Mouse (Mus musculus) stomach, embryonic 15.5 days (tissue): ENCODE data around the gene Add1. TPM values are rescaled to one million over a fixed set of nuclear protein-coding genes. Genes with fewer than 3 reads are reported as not detected.
A peak's percentile ranks its signal among the peaks of the same experiment; 100 is the strongest.

Source experiments
- ATAC-seq: fragments of 200-750 bp; cut with Nextera tagmentation; 2 replicates; pipeline ENCODE4 v1.8.0; 2017; ENCODE audit warnings: low read depth, moderate number of reproducible peaks, moderate TSS enrichment; ENCODE audit not compliant: insufficient read depth, low FRiP score
- H3K27ac ChIP-seq: fragments of 300-500 bp; sonication (generic); 2 replicates; pipeline ENCODE4 v1.5.1; 2015; ENCODE audit warnings: mild to moderate bottlenecking, inconsistent platforms
- H3K27me3 ChIP-seq: fragments of 300-500 bp; sonication (generic); replicated peaks from 2 replicates; pipeline ENCODE4 v1.6.1; 2015; ENCODE audit warnings: inconsistent platforms
- H3K36me3 ChIP-seq: fragments of 300-500 bp; sonication (generic); 2 replicates; pipeline ENCODE4 v1.6.1; 2015; ENCODE audit warnings: inconsistent platforms
- H3K4me1 ChIP-seq: fragments of 300-500 bp; sonication (generic); 2 replicates; pipeline ENCODE4 v1.6.1; 2015; ENCODE audit warnings: inconsistent platforms
- H3K4me2 ChIP-seq: fragments of 300-500 bp; sonication (generic); 2 replicates; pipeline ENCODE4 v1.6.1; 2015; ENCODE audit warnings: mild to moderate bottlenecking, inconsistent platforms
- H3K4me3 ChIP-seq: fragments of 300-500 bp; sonication (generic); replicated peaks from 2 replicates; pipeline ENCODE4 v1.5.1; 2015; ENCODE audit warnings: inconsistent platforms
- H3K9ac ChIP-seq: fragments of 300-500 bp; sonication (generic); 2 replicates; pipeline ENCODE4 v1.6.1; 2015; ENCODE audit warnings: inconsistent platforms
- H3K9me3 ChIP-seq: fragments of 300-500 bp; sonication (generic); 2 replicates; pipeline ENCODE4 v1.6.1; 2016; ENCODE audit warnings: inconsistent platforms
- WGBS: fragments of 180-500 bp; shearing (Covaris S2); methylation state at CpG from one replicate; pipeline ENCODE4 v1.1.7; 2015; 5-methylcytosine and 5-hydroxymethylcytosine counted together
- polyA plus RNA-seq: library from polyadenylated mRNA; unstranded; fragments of >200 nt; fragmentation: Nextera tagmentation; extraction: Ambion mirVana; gene quantifications from 2 replicates; pipeline ENCODE4 v1.2.1, GENCODE M21; 2015

Add1 gene
- polyA plus RNA-seq, 1 experiment from 2014 or later: 168 TPM

- H3K27ac ChIP-seq: no peak overlapping the region
- no peak overlapping the region for H3K4me3 ChIP-seq
These were observed 38.5 kb upstream of the Add1 start for GRCm38 (mm10) chr5:34534776-34535581.

GRCm38 (mm10) chr5:34535831-34536230 is 37.6 kb upstream of the Add1 start:
- H3K9ac ChIP-seq: no peak overlapping the region
- no peak overlapping the region for H3K4me2 ChIP-seq
- no peak overlapping the region for H3K27ac ChIP-seq
- no peaks in the 10 kb centered on the region for H3K9me3 ChIP-seq
- no peak overlapping the region for H3K4me3 ChIP-seq
- ATAC-seq: no peak
- no peaks in the 10 kb centered on the region for H3K27me3 ChIP-seq
- H3K36me3 ChIP-seq: no peaks in the 10 kb centered on the region
- 0 out of 2 replicates have a peak, but pooled peaks cover 3% of the 10 kb centered on the region for H3K4me1 ChIP-seq
- 83% methylated on average over 7 of the region's 7 CpGs for WGBS

More at GRCm38 (mm10) chr5:34534776-34535581, 38.5 kb upstream of the Add1 start:
- Histone ChIP-seq H3K4me1 (0 out of 2 replicates have a peak, but pooled peaks cover 7% of the 10 kb centered on the region), H3K9ac (no peak overlapping the region), H3K9me3 (no peaks in the 10 kb centered on the region), H3K4me2 (no peak overlapping the region), H3K27me3 (no peaks in the 10 kb centered on the region), H3K36me3 (no peaks in the 10 kb centered on the region)
- 69% methylated on average over 5 of the region's 5 CpGs for WGBS
- ATAC-seq: no peak

GRCm38 (mm10) chr5:34538079-34538478 is 35.4 kb upstream of the Add1 start:
- no peaks in the 10 kb centered on the region for H3K4me1 ChIP-seq
- H3K27ac ChIP-seq: no peak overlapping the region
- H3K27me3 ChIP-seq: no peaks in the 10 kb centered on the region
- 74% methylated on average over 7 of the region's 7 CpGs for WGBS
- no peaks in the 10 kb centered on the region for H3K9me3 ChIP-seq
- H3K9ac ChIP-seq: no peak overlapping the region
- no peak overlapping the region for H3K4me3 ChIP-seq
- no peak for ATAC-seq
- no peak overlapping the region for H3K4me2 ChIP-seq
- H3K36me3 ChIP-seq: no peaks in the 10 kb centered on the region

- Histone ChIP-seq H3K4me1 (no peaks in the 10 kb centered on the region), H3K4me3 (no peak overlapping the region), H3K27ac (no peak overlapping the region), H3K9me3 (no peaks in the 10 kb centered on the region), H3K36me3 (no peaks in the 10 kb centered on the region), H3K4me2 (no peak overlapping the region), H3K9ac (no peak overlapping the region), H3K27me3 (no peaks in the 10 kb centered on the region)
- ATAC-seq: no peak
- 29% methylated on average over 5 of the region's 5 CpGs for WGBS
These were observed 34.9 kb upstream of the Add1 start for GRCm38 (mm10) chr5:34538527-34538926.

DNA sequence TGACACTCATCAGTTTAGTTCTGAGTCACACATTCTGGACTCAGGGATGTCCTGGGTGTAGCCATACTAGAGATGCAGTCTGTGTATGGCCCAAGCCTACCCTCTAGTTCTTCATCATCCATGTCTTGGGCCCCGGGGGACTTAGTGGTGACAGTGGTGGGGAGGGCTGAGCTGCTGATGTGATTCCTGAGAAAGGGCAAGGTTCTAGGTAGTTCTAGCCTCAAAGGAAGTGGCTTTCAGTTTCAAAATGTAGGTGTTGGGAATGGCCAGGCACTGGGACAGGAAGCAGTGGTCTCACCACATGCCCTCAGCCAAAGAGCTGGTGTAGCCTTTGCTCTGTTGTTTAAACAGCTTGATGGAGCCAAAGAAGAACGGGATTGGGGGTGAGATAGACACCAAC is 34.3 kb upstream of the Add1 start:
- Histone ChIP-seq H3K4me1 (no peaks in the 10 kb centered on the region), H3K9ac (no peak overlapping the region), H3K4me3 (no peak overlapping the region), H3K27ac (no peak overlapping the region), H3K36me3 (no peaks in the 10 kb centered on the region), H3K9me3 (no peaks in the 10 kb centered on the region), H3K4me2 (no peak overlapping the region), H3K27me3 (no peaks in the 10 kb centered on the region)
- ATAC-seq: no peak
- WGBS: 80% methylated on average over 2 of the region's 2 CpGs

- no peak overlapping the region for H3K4me2 ChIP-seq
- 60% methylated on average over 1 of the region's 1 CpGs for WGBS
- H3K4me1 ChIP-seq: no peaks in the 10 kb centered on the region
- no peak overlapping the region for H3K4me3 ChIP-seq
- no peak for ATAC-seq
- H3K9me3 ChIP-seq: no peaks in the 10 kb centered on the region
- H3K9ac ChIP-seq: no peak overlapping the region
- H3K36me3 ChIP-seq: no peaks in the 10 kb centered on the region
- H3K27me3 ChIP-seq: no peaks in the 10 kb centered on the region
- H3K27ac ChIP-seq: no peak overlapping the region
These were observed 31.3 kb upstream of the Add1 start for GRCm38 (mm10) chr5:34542166-34542565.

- H3K4me3 ChIP-seq: no peak overlapping the region
These were observed 30.4 kb upstream of the Add1 start for GRCm38 (mm10) chr5:34543114-34543513.

GRCm38 (mm10) chr5:34547410-34547809 is 26.1 kb upstream of the Add1 start:
- Histone ChIP-seq H3K27me3 (no peaks in the 10 kb centered on the region), H3K4me3 (no peak overlapping the region), H3K27ac (no peak overlapping the region), H3K9me3 (no peaks in the 10 kb centered on the region), H3K36me3 (peaks cover 9% of the 10 kb centered on the region), H3K4me1 (peaks cover 5% of the 10 kb centered on the region), H3K4me2 (no peak overlapping the region), H3K9ac (no peak overlapping the region)
- no peak for ATAC-seq

More at GRCm38 (mm10) chr5:34543114-34543513, 30.4 kb upstream of the Add1 start:
- Histone ChIP-seq H3K4me1 (no peaks in the 10 kb centered on the region), H3K36me3 (no peaks in the 10 kb centered on the region), H3K27ac (no peak overlapping the region), H3K9ac (no peak overlapping the region), H3K27me3 (no peaks in the 10 kb centered on the region), H3K9me3 (no peaks in the 10 kb centered on the region), H3K4me2 (no peak overlapping the region)
- no peak; the same call in 1 of the 2 replicates for ATAC-seq
- WGBS: 55% methylated on average over 4 of the region's 4 CpGs

DNA sequence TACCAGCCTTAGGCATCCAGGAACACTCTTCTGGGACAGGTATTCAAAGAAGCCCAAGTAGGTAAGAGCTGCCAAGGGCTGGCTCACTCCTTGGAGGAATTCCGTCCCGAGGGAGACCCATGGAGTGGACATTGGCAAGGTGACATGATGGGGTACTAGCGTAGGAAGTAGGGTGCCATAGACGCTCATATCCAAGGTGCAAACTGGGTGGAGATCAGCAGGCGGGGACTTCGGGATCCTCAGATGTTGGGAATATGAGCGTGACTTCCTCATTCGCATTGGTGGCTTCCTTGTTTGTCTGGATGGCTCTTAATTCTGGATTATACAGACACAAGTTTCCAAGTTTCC is 24.4 kb upstream of the Add1 start:
- no peaks in the 10 kb centered on the region for H3K27me3 ChIP-seq
- H3K4me1 ChIP-seq: peaks cover 5% of the 10 kb centered on the region
- H3K4me3 ChIP-seq: peak overlapping the region; percentile 92
- H3K36me3 ChIP-seq: peaks cover 16% of the 10 kb centered on the region
- H3K4me2 ChIP-seq: peak overlapping the region; percentile 91
- no peak overlapping the region for H3K27ac ChIP-seq
- H3K9ac ChIP-seq: peak overlapping the region; percentile 87
- H3K9me3 ChIP-seq: no peaks in the 10 kb centered on the region
- WGBS: 18% methylated on average over 8 of the region's 8 CpGs
- ATAC-seq: no peak

- 1% methylated on average over 48 of the region's 49 CpGs for WGBS
- peak overlapping the region; percentile 91 for H3K4me2 ChIP-seq
- H3K9me3 ChIP-seq: no peaks in the 10 kb centered on the region
- ATAC-seq: peak; percentile 83
- peaks cover 5% of the 10 kb centered on the region for H3K4me1 ChIP-seq
- H3K36me3 ChIP-seq: peaks cover 16% of the 10 kb centered on the region
- no peaks in the 10 kb centered on the region for H3K27me3 ChIP-seq
- peak overlapping the region; percentile 92 for H3K4me3 ChIP-seq
- 0 out of 2 replicates have a peak overlapping the region, but pooled peaks have one; percentile 55 for H3K27ac ChIP-seq
- peak overlapping the region; percentile 87 for H3K9ac ChIP-seq
These were observed 23.8 kb upstream of the Add1 start for GRCm38 (mm10) chr5:34549483-34550221.

DNA sequence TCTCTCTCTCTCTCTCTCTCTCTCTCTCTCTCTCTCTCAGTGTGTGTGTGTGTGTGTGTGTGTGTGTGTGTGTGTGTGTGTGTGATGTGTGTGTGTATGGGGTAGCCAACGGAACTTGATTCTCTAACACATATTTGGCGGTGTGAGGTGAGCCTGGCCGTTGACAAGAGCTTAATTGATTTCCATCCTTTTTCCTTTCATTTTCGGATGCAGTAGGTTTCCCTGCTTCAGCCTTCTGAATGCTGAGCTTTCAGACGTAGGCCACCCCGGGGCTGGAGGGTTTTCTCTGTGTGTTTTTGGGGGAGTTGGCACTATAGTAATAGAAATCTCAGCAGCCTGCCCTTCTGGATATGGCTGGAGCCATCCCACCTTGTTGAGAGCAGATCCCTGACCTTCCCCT is 23.2 kb upstream of the Add1 start:
- Histone ChIP-seq H3K36me3 (peaks cover 18% of the 10 kb centered on the region), H3K27me3 (no peaks in the 10 kb centered on the region), H3K9ac (no peak overlapping the region), H3K27ac (no peak overlapping the region), H3K9me3 (no peaks in the 10 kb centered on the region), H3K4me3 (peak overlapping the region; percentile 92), H3K4me2 (peak overlapping the region; percentile 91), H3K4me1 (peaks cover 5% of the 10 kb centered on the region)
- 9% methylated on average over 6 of the region's 6 CpGs for WGBS
- no peak for ATAC-seq

- WGBS: 92% methylated on average over 4 of the region's 4 CpGs
- Histone ChIP-seq H3K27ac (no peak overlapping the region), H3K4me3 (no peak overlapping the region), H3K36me3 (peaks cover 28% of the 10 kb centered on the region), H3K9me3 (no peaks in the 10 kb centered on the region), H3K4me1 (peaks cover 5% of the 10 kb centered on the region), H3K9ac (no peak overlapping the region), H3K27me3 (no peaks in the 10 kb centered on the region), H3K4me2 (no peak overlapping the region)
- ATAC-seq: no peak
These were observed 21.6 kb upstream of the Add1 start for GRCm38 (mm10) chr5:34551821-34552220.
